Comparison of ENCODE assay signal across 25 mouse cellular contexts in genomic region chr4:57967195-57967594, GRCm38 (mm10). TPM values are rescaled to one million over a fixed set of nuclear protein-coding genes. Genes with fewer than 3 reads are reported as not detected.
A peak's percentile ranks its signal among the peaks of the same experiment; 100 is the strongest.
DNase-seq lines count a peak whose midpoint lies in the region; ATAC-seq and TF ChIP-seq lines count a peak whose summit lies in the region.
"Had no signal": no experiment of that assay in that cellular context is flagged by ENCODE, and none has a peak within 500 bp of the region (broad histone marks: within the 10 kb centered on the region; RNA-seq: fewer than 3 reads in every experiment).

No protein-coding gene starts in this region.

- no peaks in the 10 kb centered on the region for H3K36me3 ChIP-seq in intestine, embryonic 16.5 days (ENCODE audit: control insufficient read depth, insufficient read depth, low read length)
- no peaks in the 10 kb centered on the region for H3K36me3 ChIP-seq in intestine, postnatal 0 days (ENCODE audit: control insufficient read depth, insufficient read depth)
- H3K36me3 ChIP-seq in lung, embryonic 16.5 days (ENCODE audit: control insufficient read depth, insufficient read depth, low read length), result no peaks in the 10 kb centered on the region
- H3K36me3 ChIP-seq in lung, postnatal 0 days (ENCODE audit: insufficient read depth, low read length), result no peaks in the 10 kb centered on the region
- H3K36me3 ChIP-seq: embryonic facial prominence, embryonic 15.5 days; forebrain, embryonic 10.5 days; heart, embryonic 13.5 days; hindbrain, embryonic 15.5 days had no signal

- TF ChIP-seq CTCF in intestine, postnatal 0 days (IDR thresholded peaks at IDR 0.05; ENCODE audit: low read depth), result no peak
- no peak for TF ChIP-seq CTCF in lung, adult 2 months (IDR thresholded peaks at IDR 0.05; ENCODE audit: insufficient read depth, low read length)
- no peak for TF ChIP-seq CTCF in lung, postnatal 0 days (IDR thresholded peaks at IDR 0.05)

- H3K9me3 ChIP-seq in intestine, embryonic 16.5 days (ENCODE audit: control insufficient read depth, low read length), result no peaks in the 10 kb centered on the region
- H3K9me3 ChIP-seq in intestine, postnatal 0 days (ENCODE audit: control insufficient read depth), result no peaks in the 10 kb centered on the region
- no peaks in the 10 kb centered on the region for H3K9me3 ChIP-seq in lung, embryonic 16.5 days (ENCODE audit: control insufficient read depth, low read length)
- no peaks in the 10 kb centered on the region for H3K9me3 ChIP-seq in lung, postnatal 0 days (ENCODE audit: low read length)
- H3K9me3 ChIP-seq: embryonic facial prominence, embryonic 15.5 days; forebrain, embryonic 10.5 days; heart, embryonic 13.5 days; hindbrain, embryonic 15.5 days had no signal

- no peak for TF ChIP-seq EP300 in lung, postnatal 0 days (IDR thresholded peaks at IDR 0.05)

- no peak for ATAC-seq in intestine, embryonic 16.5 days
- ATAC-seq in intestine, postnatal 0 days, result no peak
- peak; percentile 61 for ATAC-seq in lung, embryonic 16.5 days (ENCODE audit: low read depth)
- peak; percentile 62 for ATAC-seq in lung, postnatal 0 days
- ATAC-seq: forebrain, embryonic 14.5 days had no signal

- H3K4me2 ChIP-seq in intestine, embryonic 16.5 days (ENCODE audit: low read depth, low read length), result no peak overlapping the region
- no peak overlapping the region for H3K4me2 ChIP-seq in intestine, postnatal 0 days (replicated peaks; ENCODE audit: low read depth)
- no peak overlapping the region for H3K4me2 ChIP-seq in lung, embryonic 16.5 days (ENCODE audit: low read depth, low read length)
- H3K4me2 ChIP-seq in lung, postnatal 0 days (replicated peaks; ENCODE audit: low read depth, low read length), result no peak overlapping the region
- H3K4me2 ChIP-seq: embryonic facial prominence, embryonic 15.5 days; heart, embryonic 13.5 days; hindbrain, embryonic 15.5 days had no signal

- H3K4me3 ChIP-seq in intestine, embryonic 16.5 days (ENCODE audit: low read length), result no peak overlapping the region
- H3K4me3 ChIP-seq in intestine, postnatal 0 days (ENCODE audit: low read depth, low read length), result no peak overlapping the region
- no peak overlapping the region for H3K4me3 ChIP-seq in lung, embryonic 16.5 days (ENCODE audit: low read length)
- no peak overlapping the region for H3K4me3 ChIP-seq in lung, adult 2 months (replicated peaks; ENCODE audit: extremely low read depth, low read depth, low read length)
- no peak overlapping the region for H3K4me3 ChIP-seq in lung, postnatal 0 days (ENCODE audit: low read depth, low read length)
- H3K4me3 ChIP-seq: embryonic facial prominence, embryonic 15.5 days; erythroblast, embryonic 14.5 days; forebrain, embryonic 10.5 days; gastrocnemius, adult 2 months; heart, embryonic 13.5 days; hindbrain, embryonic 15.5 days had no signal

- WGBS in intestine, embryonic 16.5 days, result 60% methylated on average over 3 of the region's 3 CpGs
- WGBS in intestine, postnatal 0 days, result 51% methylated on average over 3 of the region's 3 CpGs
- 30% methylated on average over 3 of the region's 3 CpGs for WGBS in lung, embryonic 16.5 days
- 36% methylated on average over 3 of the region's 3 CpGs for WGBS in lung, adult 2 months
- WGBS in lung, postnatal 0 days, result 37% methylated on average over 3 of the region's 3 CpGs

- no peak overlapping the region for H3K9ac ChIP-seq in intestine, embryonic 16.5 days (ENCODE audit: low read depth, low read length)
- H3K9ac ChIP-seq in intestine, postnatal 0 days (ENCODE audit: low read depth, low read length), result no peak overlapping the region
- H3K9ac ChIP-seq in lung, embryonic 16.5 days (ENCODE audit: low read length), result no peak overlapping the region
- H3K9ac ChIP-seq in lung, postnatal 0 days (replicated peaks; ENCODE audit: low read depth), result no peak overlapping the region
- H3K9ac ChIP-seq: embryonic facial prominence, embryonic 15.5 days; heart, embryonic 13.5 days; hindbrain, embryonic 15.5 days had no signal

- H3K4me1 ChIP-seq in intestine, embryonic 16.5 days (ENCODE audit: control insufficient read depth, insufficient read depth, low read length), result no peaks in the 10 kb centered on the region
- H3K4me1 ChIP-seq in intestine, postnatal 0 days (replicated peaks; ENCODE audit: control insufficient read depth, insufficient read depth, low read length), result no peaks in the 10 kb centered on the region
- H3K4me1 ChIP-seq in lung, embryonic 16.5 days (replicated peaks; ENCODE audit: control insufficient read depth, insufficient read depth, low read length), result peaks cover 3% of the 10 kb centered on the region; the same call in 1 of the 2 replicates
- H3K4me1 ChIP-seq in lung, adult 2 months (ENCODE audit: control insufficient read depth, insufficient read depth, low read length), result peaks cover 6% of the 10 kb centered on the region
- H3K4me1 ChIP-seq in lung, postnatal 0 days (ENCODE audit: insufficient read depth, low read depth, low read length), result no peaks in the 10 kb centered on the region
- H3K4me1 ChIP-seq: embryonic facial prominence, embryonic 15.5 days; forebrain, embryonic 10.5 days; heart, embryonic 13.5 days; hindbrain, embryonic 15.5 days had no signal

- DNase-seq in lung, adult 2 months, result no peak
- peak; percentile 47 for DNase-seq in lung, postnatal 0 days (ENCODE audit: low spot score)
- no peak for DNase-seq in cerebellum, postnatal 4 days (ENCODE audit: low spot score in 2 of 2)
- DNase-seq in retina, postnatal 1 day, result no peak
- DNase-seq: adrenal gland, adult 2 months; adrenal gland, postnatal 36 days; cerebellum, adult 11 months; cerebellum, adult 8-10 months; cerebellum, postnatal 25 days; gastrocnemius, adult 2 months; gastrocnemius, postnatal 25 days; heart, adult 11 months; heart, postnatal 36 days had no signal

- no peak for TF ChIP-seq POLR2A in lung, adult 2 months (IDR thresholded peaks at IDR 0.05; ENCODE audit: borderline replicate concordance, extremely low read depth, low read depth, low read length)

- 0 out of 2 replicates have a peak overlapping the region, but pooled peaks have one; percentile 54 for H3K27ac ChIP-seq in intestine, embryonic 16.5 days (ENCODE audit: low read length)
- no peak overlapping the region for H3K27ac ChIP-seq in intestine, postnatal 0 days (ENCODE audit: low read depth, low read length)
- H3K27ac ChIP-seq in lung, embryonic 16.5 days (ENCODE audit: low read length), result peak overlapping the region; percentile 71
- H3K27ac ChIP-seq in lung, postnatal 0 days (ENCODE audit: low read length), result no peak overlapping the region
- H3K27ac ChIP-seq: embryonic facial prominence, embryonic 15.5 days; forebrain, embryonic 10.5 days; gastrocnemius, adult 2 months; heart, embryonic 13.5 days; hindbrain, embryonic 15.5 days had no signal

- H3K27me3 ChIP-seq in intestine, embryonic 16.5 days (replicated peaks; ENCODE audit: control insufficient read depth, insufficient read depth, low read length), result no peaks in the 10 kb centered on the region
- H3K27me3 ChIP-seq in intestine, postnatal 0 days (replicated peaks; ENCODE audit: control insufficient read depth, insufficient read depth, low read length), result no peaks in the 10 kb centered on the region
- no peaks in the 10 kb centered on the region for H3K27me3 ChIP-seq in lung, embryonic 16.5 days (ENCODE audit: control insufficient read depth, insufficient read depth, low read depth, low read length)
- no peaks in the 10 kb centered on the region for H3K27me3 ChIP-seq in lung, postnatal 0 days (replicated peaks; ENCODE audit: insufficient read depth, low read length)
- H3K27me3 ChIP-seq: CH12.LX; embryonic facial prominence, embryonic 15.5 days; heart, embryonic 13.5 days; hindbrain, embryonic 15.5 days had no signal

RNA-seq across cellular contexts. Expression of gene Txn1, which starts 11.0 kb away (rescaled TPM):
- polyA plus RNA-seq in intestine, embryonic 16.5 days (2015; fragmentation: Nextera tagmentation; extraction: Ambion mirVana), result 666 and 671 TPM in 2 replicates
- 702 and 713 TPM in 2 replicates for polyA plus RNA-seq in intestine, postnatal 0 days (2015; fragmentation: Nextera tagmentation; extraction: Ambion mirVana)
- 444 and 474 TPM in 2 replicates for polyA plus RNA-seq in lung, embryonic 16.5 days (2015; fragmentation: Nextera tagmentation; extraction: Ambion mirVana)
- polyA plus RNA-seq in lung, adult 2 months (2012; rRNA removed), result 116 and 145 TPM in 2 replicates
- 380 and 393 TPM in 2 replicates for polyA plus RNA-seq in lung, postnatal 0 days (2015; fragmentation: Nextera tagmentation; extraction: Ambion mirVana)

RNA-seq across cellular contexts. Expression of gene Txndc8, which starts 41.7 kb away (rescaled TPM):
- polyA plus RNA-seq in intestine, embryonic 16.5 days (2015; fragmentation: Nextera tagmentation; extraction: Ambion mirVana), result not detected in 2 replicates
- not detected in 2 replicates for polyA plus RNA-seq in intestine, postnatal 0 days (2015; fragmentation: Nextera tagmentation; extraction: Ambion mirVana)
- polyA plus RNA-seq in lung, embryonic 16.5 days (2015; fragmentation: Nextera tagmentation; extraction: Ambion mirVana), result not detected in 2 replicates
- not detected in 2 replicates for polyA plus RNA-seq in lung, adult 2 months (2012; rRNA removed)
- not detected in 2 replicates for polyA plus RNA-seq in lung, postnatal 0 days (2015; fragmentation: Nextera tagmentation; extraction: Ambion mirVana)
- polyA plus RNA-seq: adrenal gland, adult 2 months; embryonic facial prominence, embryonic 15.5 days; erythroblast, embryonic 14.5 days; forebrain, embryonic 10.5 days; forebrain, embryonic 14.5 days; heart, embryonic 13.5 days; heart, postnatal 0 days; hindbrain, embryonic 11.5 days; hindbrain, embryonic 15.5 days had no signal

RNA-seq across cellular contexts. Expression of gene D630039A03Rik, which starts 51.1 kb away (rescaled TPM):
- 13.3 and 14.1 TPM in 2 replicates for polyA plus RNA-seq in intestine, embryonic 16.5 days (2015; fragmentation: Nextera tagmentation; extraction: Ambion mirVana)
- polyA plus RNA-seq in intestine, postnatal 0 days (2015; fragmentation: Nextera tagmentation; extraction: Ambion mirVana), result 6.6 and 7.0 TPM in 2 replicates
- 3.4 and 3.5 TPM in 2 replicates for polyA plus RNA-seq in lung, embryonic 16.5 days (2015; fragmentation: Nextera tagmentation; extraction: Ambion mirVana)
- 3.2 and 5.4 TPM in 2 replicates for polyA plus RNA-seq in lung, adult 2 months (2012; rRNA removed)
- polyA plus RNA-seq in lung, postnatal 0 days (2015; fragmentation: Nextera tagmentation; extraction: Ambion mirVana), result 2.7 and 3.0 TPM in 2 replicates
- polyA plus RNA-seq: erythroblast, embryonic 14.5 days; forebrain, embryonic 10.5 days; forebrain, embryonic 14.5 days had no signal

Comparison
In these comparisons a context has a peak if more than half of its experiments do, and no peak if none do; other contexts are left out.
1. H3K27ac ChIP-seq: peak in intestine, embryonic 16.5 days (single experiment) and lung, embryonic 16.5 days (single experiment); none in intestine, postnatal 0 days (single experiment) and lung, postnatal 0 days (single experiment).
2. ATAC-seq: peak in lung, embryonic 16.5 days (single experiment) and lung, postnatal 0 days (single experiment); none in intestine, embryonic 16.5 days (single experiment) and intestine, postnatal 0 days (single experiment).